Mouse (Mus musculus) liver, embryonic 14.5 days (tissue): Measurements from ENCODE around the gene Gm43638.
"Not testable (repeated sequence)": the region's sequence is repeated elsewhere in the genome, so short reads cannot be mapped to it uniquely, and the experiment has no call there.

Experiments
- CTCF ChIP-seq: IDR thresholded peaks from 2 replicates; pipeline ENCODE4 v1.5.1; 2016; ENCODE audit warnings: antibody characterized with exemption, low read depth, control low read depth
- EP300 ChIP-seq: IDR thresholded peaks from 2 replicates; pipeline ENCODE4 v1.6.1; 2016; ENCODE audit warnings: antibody characterized with exemption, low read depth

- not testable (repeated sequence) for TF ChIP-seq CTCF, EP300
These were observed at the start of gene Gm43638 for GRCm38 (mm10) chr5:87486706-87487105.
